Mouse (Mus musculus) limb, embryonic 11.5 days (tissue): ENCODE measurements around the gene Epb42. TPM values are rescaled to one million over a fixed set of nuclear protein-coding genes. Genes with fewer than 3 reads are reported as not detected.

Experiments used
- ATAC-seq: fragments of 200-750 bp; cut with Nextera tagmentation; 2 replicates; pipeline ENCODE4 v1.8.0; 2017; ENCODE audit warnings: low read depth; ENCODE audit not compliant: insufficient number of reproducible peaks, low FRiP score, low TSS enrichment
- DNase-seq: peaks from one replicate; pipeline ENCODE4 v3.0.0-alpha.2; 2015; ENCODE audit warnings: low spot score
- H3K27ac ChIP-seq: fragments of 300-500 bp; sonication (generic); replicated peaks from 2 replicates; pipeline ENCODE4 v1.5.1; 2014; ENCODE audit warnings: low read depth, mild to moderate bottlenecking, low read length
- H3K27me3 ChIP-seq: fragments of 300-500 bp; sonication (generic); 2 replicates; pipeline ENCODE4 v1.6.1; 2014; ENCODE audit warnings: mild to moderate bottlenecking, low read length, mixed read lengths; ENCODE audit not compliant: control insufficient read depth, insufficient read depth
- H3K36me3 ChIP-seq: fragments of 300-500 bp; sonication (generic); 2 replicates; pipeline ENCODE4 v1.6.1; 2014; ENCODE audit warnings: mild to moderate bottlenecking, low read length, moderate library complexity, mixed read lengths; ENCODE audit not compliant: control insufficient read depth, insufficient read depth
- H3K4me1 ChIP-seq: fragments of 300-500 bp; sonication (generic); 2 replicates; pipeline ENCODE4 v1.6.1; 2014; ENCODE audit warnings: low read length, mixed read lengths; ENCODE audit not compliant: control insufficient read depth, insufficient read depth
- H3K4me2 ChIP-seq: fragments of 300-500 bp; sonication (generic); 2 replicates; pipeline ENCODE4 v1.6.1; 2014; ENCODE audit warnings: low read depth, mild to moderate bottlenecking, moderate library complexity; ENCODE audit not compliant: severe bottlenecking
- H3K4me3 ChIP-seq: fragments of 300-500 bp; sonication (generic); 2 replicates; pipeline ENCODE4 v1.5.1; 2014; ENCODE audit warnings: low read depth, low read length
- H3K9ac ChIP-seq: fragments of 300-500 bp; sonication (generic); 2 replicates; pipeline ENCODE4 v1.6.1; 2014; ENCODE audit warnings: mild to moderate bottlenecking, low read length
- H3K9me3 ChIP-seq: fragments of 300-500 bp; sonication (generic); 2 replicates; pipeline ENCODE4 v1.6.1; 2016; ENCODE audit warnings: low read length; ENCODE audit not compliant: control insufficient read depth
- WGBS: fragments of 180-500 bp; shearing (Covaris S2); extraction: QIAGEN DNeasy Blood & Tissue Kit; methylation state at CpG from one replicate; pipeline ENCODE4 v1.1.7; 2014; 5-methylcytosine and 5-hydroxymethylcytosine counted together
- microRNA-seq: library from miRNA; unstranded; fragments of <30 nt; microRNA quantifications from one replicate; pipeline ENCODE4, GENCODE M21; 2016
- polyA plus RNA-seq: library from polyadenylated mRNA; unstranded; fragments of >200 nt; fragmentation: Nextera tagmentation; extraction: Ambion mirVana; gene quantifications from 2 replicates; pipeline ENCODE4 v1.2.1, GENCODE M21; 2014

Gene Epb42
- polyA plus RNA-seq, 1 experiment from 2014 or later = 4.8 TPM

GRCm38 (mm10) chr2:120970559-120971080 is 66.3 kb downstream of the Epb42 start, which contains the start of gene Ubr1:
Gene Ubr1, minus strand, starts transcription at chr2:120970715.
- Histone ChIP-seq H3K4me1 (no peaks in the 10 kb centered on the region), H3K9me3 (no peaks in the 10 kb centered on the region), H3K27ac (peak within 1 kb of the TSS; percentile 56), H3K27me3 (no peaks in the 10 kb centered on the region), H3K36me3 (no peaks in the 10 kb centered on the region), H3K4me2 (peak within 1 kb of the TSS; percentile 58), H3K9ac (peak within 1 kb of the TSS; percentile 90), H3K4me3 (peak within 1 kb of the TSS; percentile 89)
- ATAC-seq (peak; percentile 84), DNase-seq (peak; percentile 90)
- WGBS = under 1% methylated on average over 39 of the region's 39 CpGs

- WGBS = 2% methylated on average over 23 of the region's 23 CpGs
- ATAC-seq = no peak
- H3K4me1 ChIP-seq = no peaks in the 10 kb centered on the region
- no peaks in the 10 kb centered on the region for H3K27me3 ChIP-seq
- no peak for DNase-seq
- H3K27ac ChIP-seq = peak overlapping the region; percentile 56
- peak overlapping the region; percentile 90 for H3K9ac ChIP-seq
- no peaks in the 10 kb centered on the region for H3K36me3 ChIP-seq
- H3K4me3 ChIP-seq = peak overlapping the region; percentile 89
- peak overlapping the region; percentile 58 for H3K4me2 ChIP-seq
- no peaks in the 10 kb centered on the region for H3K9me3 ChIP-seq
Observed at GRCm38 (mm10) chr2:120970045-120970539, 66.8 kb downstream of the Epb42 start.

Small RNAs within 50 kb of the gene (microRNA-seq; reads per million reads assigned to microRNA genes)
- gene Gm44325 = not detected

Other genes starting within 250 kb of the Epb42 start
- gene Cdan1, start 186.9 kb downstream of the Epb42 start, polyA plus RNA-seq = 6.8 and 8.1 TPM in 2 replicates
- gene Ttbk2, start 186.5 kb downstream of the Epb42 start, polyA plus RNA-seq = 5.9 and 7.1 TPM in 2 replicates
- gene Ubr1, start 66.4 kb downstream of the Epb42 start, polyA plus RNA-seq = 23.2 and 27.7 TPM in 2 replicates
- gene Tmem62, start 60.1 kb downstream of the Epb42 start, polyA plus RNA-seq = 0.93 and 1.9 TPM in 2 replicates
- gene Ccndbp1, start 28.7 kb downstream of the Epb42 start, polyA plus RNA-seq = 32.7 and 36.6 TPM in 2 replicates
- gene Tgm5, start 48.8 kb upstream of the Epb42 start, polyA plus RNA-seq = not detected in 2 replicates
- gene Tgm7, start 72.7 kb upstream of the Epb42 start, polyA plus RNA-seq = not detected in 2 replicates
- 23.0 and 24.6 TPM in 2 replicates for gene Adal, start 103.4 kb upstream of the Epb42 start, polyA plus RNA-seq
- 19.6 and 22.6 TPM in 2 replicates for gene Lcmt2, start 103.6 kb upstream of the Epb42 start, polyA plus RNA-seq
- 67.2 and 72.9 TPM in 2 replicates for gene Tubgcp4, start 133.6 kb upstream of the Epb42 start, polyA plus RNA-seq
- 11.7 and 12.6 TPM in 2 replicates for gene Zscan29, start 134.1 kb upstream of the Epb42 start, polyA plus RNA-seq
- gene Trp53bp1, start 234.3 kb upstream of the Epb42 start, polyA plus RNA-seq = 104 TPM in 2 replicates